Mouse (Mus musculus) forelimb bud, embryonic 11.5 days (tissue): ENCODE data around the gene Cd52.
"Not testable (repeated sequence)": the region's sequence is repeated elsewhere in the genome, so short reads cannot be mapped to it uniquely, and the experiment has no call there.

Experiments used
- DNase-seq: peaks from one replicate; pipeline ENCODE4 v3.0.0-alpha.2; 2012; ENCODE audit warnings: low read depth, low spot score

Gene Cd52

GRCm38 (mm10) chr4:134094923-134095547 is at the start of gene Cd52:
Cd52 (minus strand) TSS chr4:134095082.
- DNase-seq: no peak

- not testable (repeated sequence) for DNase-seq
Measured at GRCm38 (mm10) chr4:134144297-134144696, 49.4 kb upstream of the Cd52 start.

GRCm38 (mm10) chr4:134138857-134139256 is 44.0 kb upstream of the Cd52 start:
- DNase-seq: no peak

GRCm38 (mm10) chr4:134136280-134136926 is 41.5 kb upstream of the Cd52 start:
- DNase-seq: no peak

- DNase-seq: no peak
Measured at GRCm38 (mm10) chr4:134132519-134133095, 37.7 kb upstream of the Cd52 start.

GRCm38 (mm10) chr4:134132117-134132516 is 37.2 kb upstream of the Cd52 start:
- no peak for DNase-seq

- DNase-seq: no peak
Measured at GRCm38 (mm10) chr4:134129482-134129881, 34.6 kb upstream of the Cd52 start.

- no peak for DNase-seq
Measured at GRCm38 (mm10) chr4:134128983-134129362, 34.1 kb upstream of the Cd52 start.

GRCm38 (mm10) chr4:134128221-134128982 is 33.5 kb upstream of the Cd52 start, which contains the start of gene Sh3bgrl3:
Sh3bgrl3 (minus strand) TSS chr4:134128789.
- DNase-seq: peak; percentile 86

GRCm38 (mm10) chr4:134127793-134128192 is 32.9 kb upstream of the Cd52 start:
- no peak for DNase-seq

GRCm38 (mm10) chr4:134127121-134127455 is 32.2 kb upstream of the Cd52 start:
- no peak for DNase-seq

- DNase-seq: no peak
Measured at GRCm38 (mm10) chr4:134126300-134127120, 31.6 kb upstream of the Cd52 start.

- DNase-seq: no peak
Measured at GRCm38 (mm10) chr4:134125383-134126060, 30.6 kb upstream of the Cd52 start.

GRCm38 (mm10) chr4:134123680-134124551 is 29.0 kb upstream of the Cd52 start:
- peak; percentile 64 for DNase-seq

GRCm38 (mm10) chr4:134123147-134123546 is 28.3 kb upstream of the Cd52 start:
- no peak for DNase-seq

GRCm38 (mm10) chr4:134122281-134122680 is 27.4 kb upstream of the Cd52 start:
- no peak for DNase-seq

- DNase-seq: no peak
Measured at GRCm38 (mm10) chr4:134121571-134121970, 26.7 kb upstream of the Cd52 start.

GRCm38 (mm10) chr4:134120916-134121315 is 26.0 kb upstream of the Cd52 start:
- no peak for DNase-seq

- DNase-seq: no peak
Measured at GRCm38 (mm10) chr4:134120192-134120805, 25.4 kb upstream of the Cd52 start.
